Mouse (Mus musculus) effector memory CD4-positive, alpha-beta T cell, adult 7 months (primary cell): Measurements from ENCODE around the gene Mrps35. TPM values are rescaled to one million over a fixed set of nuclear protein-coding genes. Genes with fewer than 3 reads are reported as not detected.

Source experiments
- polyA plus RNA-seq: library from polyadenylated mRNA; unstranded; fragments of 100-300 nt; shearing (Covaris generic); gene quantifications from one replicate; pipeline ENCODE4 v1.2.1, GENCODE M21; 2017

Gene Mrps35
- 33.9 TPM for polyA plus RNA-seq

DNA sequence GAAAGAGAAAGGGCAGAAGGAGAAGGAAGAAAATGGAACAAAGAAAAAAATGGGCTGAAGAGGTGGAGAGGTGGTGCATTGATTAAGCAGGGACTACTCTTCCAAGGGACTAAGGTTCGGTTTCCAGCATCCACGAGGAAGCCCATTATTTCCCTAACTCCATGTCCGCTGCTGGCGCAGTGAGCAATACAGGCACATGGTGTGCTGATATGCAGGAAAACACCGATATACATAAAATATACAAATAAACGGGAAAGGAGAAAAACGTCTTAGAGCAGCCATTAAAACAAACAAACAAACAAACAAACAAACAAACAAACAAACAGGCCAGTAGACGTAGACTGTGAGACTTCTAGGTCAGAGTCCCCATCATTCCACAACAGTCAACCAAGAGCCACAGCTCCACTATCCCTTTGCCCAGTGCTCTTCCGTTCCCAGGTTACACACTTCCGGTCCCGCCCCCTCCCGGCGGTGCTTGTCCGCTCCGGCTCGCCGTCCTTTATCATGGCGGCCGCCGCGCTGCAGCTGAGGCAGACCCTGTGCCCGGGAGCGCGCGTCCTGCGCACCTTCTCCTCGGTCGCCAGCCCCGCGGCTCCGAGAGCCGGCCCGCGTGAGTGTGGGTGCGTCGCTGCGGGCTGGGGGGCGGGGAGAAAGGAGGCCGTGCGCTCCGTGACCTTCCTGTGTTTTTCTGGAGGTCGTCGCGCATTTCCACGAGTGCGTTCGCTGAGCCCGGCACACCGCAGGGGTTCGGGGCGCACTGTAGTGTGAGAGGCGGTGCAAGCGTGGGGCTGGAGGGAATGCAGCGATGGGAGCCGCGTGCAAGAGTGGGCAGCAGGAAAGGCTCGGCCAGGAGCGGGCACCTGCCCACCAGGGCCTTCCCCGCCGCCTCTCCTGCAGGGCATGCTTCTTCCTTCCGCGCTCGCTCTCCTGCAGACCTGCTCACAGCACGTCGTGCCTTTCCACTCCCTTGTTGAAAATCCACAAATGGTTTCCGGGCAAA is at the start of gene Mrps35:
TSS of gene Mrps35 (plus strand) at position 474 of the 1,000 bp plus-strand sequence.

GRCm38 (mm10) chr6:147032303-147032925 is 10.2 kb upstream of the Mrps35 start, which contains the start of gene Rep15:
Rep15 (plus strand) TSS chr6:147032584.

DNA sequence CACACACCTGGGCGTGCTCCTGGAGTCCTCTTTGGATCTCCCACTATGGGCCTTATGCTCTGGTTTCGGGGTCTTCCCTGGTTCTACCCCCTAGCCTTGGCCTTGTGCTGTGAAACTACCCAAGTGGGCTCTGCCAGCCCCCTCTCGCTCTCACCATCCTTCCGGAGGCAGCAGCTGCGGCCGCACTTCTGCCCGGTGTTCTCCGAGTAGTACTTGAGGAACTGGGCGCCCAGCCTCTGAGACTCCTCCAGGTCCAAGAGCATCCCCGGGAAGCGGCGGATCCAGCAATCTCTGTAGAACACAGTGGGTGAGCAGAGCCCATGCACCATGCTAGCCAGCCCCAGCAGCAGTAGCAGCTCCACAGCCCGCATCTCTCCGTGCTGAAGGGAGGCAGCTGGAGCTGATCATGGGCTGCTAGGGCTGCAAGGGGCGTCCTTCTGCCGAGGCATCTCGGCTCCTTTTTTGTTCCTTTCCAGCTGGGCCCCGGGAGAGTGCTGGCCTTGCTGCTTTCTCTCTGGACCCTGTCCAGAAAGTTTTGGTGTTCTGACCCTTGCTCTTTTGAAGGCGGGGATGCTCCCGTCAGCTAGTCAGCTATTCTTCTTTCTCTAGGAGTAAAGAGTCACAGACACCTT is 44.1 kb downstream of the Mrps35 start, which contains the start of gene Mansc4:
TSS of gene Mansc4 (minus strand) at position 439 of the 632 bp plus-strand sequence.

DNA sequence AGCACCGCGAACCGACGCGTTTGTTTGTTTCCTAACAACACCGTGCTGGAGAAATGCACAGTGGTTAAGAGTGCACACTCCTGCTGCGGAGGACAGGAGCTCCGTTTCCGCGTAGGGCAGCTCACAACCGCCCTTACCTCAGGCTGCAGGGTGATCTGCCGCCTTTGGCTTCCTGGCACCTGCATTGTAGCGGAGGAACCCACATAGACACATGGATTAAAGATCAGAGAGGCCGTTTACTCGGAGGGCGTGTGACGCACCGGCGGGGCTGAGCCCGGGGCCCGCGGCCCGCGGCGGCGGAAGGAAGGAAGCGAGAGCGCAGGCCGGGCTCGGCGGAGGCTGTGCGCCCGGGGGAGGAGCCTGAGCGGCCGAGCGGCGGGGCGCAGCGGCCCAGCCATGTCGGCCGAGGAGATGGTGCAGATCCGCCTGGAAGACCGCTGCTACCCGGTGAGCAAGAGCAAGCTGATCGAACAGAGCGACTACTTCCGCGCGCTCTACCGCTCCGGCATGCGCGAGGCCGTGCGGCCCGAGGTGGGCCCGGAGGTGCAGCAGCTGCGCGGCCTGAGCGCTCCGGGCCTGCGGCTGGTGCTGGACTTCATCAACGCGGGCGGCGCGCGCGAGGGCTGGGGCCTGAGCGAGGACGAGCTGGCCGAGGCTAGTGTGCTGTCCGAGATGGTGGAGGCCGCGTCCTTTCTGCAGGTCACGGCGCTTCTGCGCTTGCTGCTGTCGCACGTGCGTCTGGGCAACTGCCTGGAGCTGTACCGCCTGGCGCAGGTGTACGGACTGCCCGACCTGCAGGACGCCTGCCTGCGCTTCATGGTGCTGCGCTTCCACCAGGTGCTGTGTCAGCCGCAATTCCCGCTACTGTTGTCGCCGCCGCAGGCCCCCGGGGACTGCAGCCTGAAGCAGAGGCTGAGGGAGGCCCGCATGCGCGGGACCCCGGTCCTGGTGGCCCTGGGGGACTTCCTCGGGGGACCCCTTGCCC is 48.9 kb downstream of the Mrps35 start, which contains the start of gene Klhl42:
TSS of gene Klhl42 (plus strand) at position 244 of the 985 bp plus-strand sequence.

Other genes starting within 250 kb of the Mrps35 start
- gene Arntl2, start 246.7 kb upstream of the Mrps35 start, polyA plus RNA-seq, result 0.61 TPM
- not detected for gene Smco2, start 192.7 kb upstream of the Mrps35 start, polyA plus RNA-seq
- 5.8 TPM for gene Ppfibp1, start 154.3 kb upstream of the Mrps35 start, polyA plus RNA-seq
- not detected for gene 1700034J05Rik, start 88.3 kb upstream of the Mrps35 start, polyA plus RNA-seq
- gene Rep15, start 10.2 kb upstream of the Mrps35 start, polyA plus RNA-seq, result 0.48 TPM
- not detected for gene Mansc4, start 44.3 kb downstream of the Mrps35 start, polyA plus RNA-seq
- 6.4 TPM for gene Klhl42, start 48.6 kb downstream of the Mrps35 start, polyA plus RNA-seq
- gene Pthlh, start 221.4 kb downstream of the Mrps35 start, polyA plus RNA-seq, result not detected